Mouse (Mus musculus): Measurements from ENCODE around the gene Adamtsl3. TPM values are rescaled to one million over a fixed set of nuclear protein-coding genes. Genes with fewer than 3 reads are reported as not detected.

Gene Adamtsl3
- polyA plus RNA-seq, 1 experiment = 0.90 TPM

DNA sequence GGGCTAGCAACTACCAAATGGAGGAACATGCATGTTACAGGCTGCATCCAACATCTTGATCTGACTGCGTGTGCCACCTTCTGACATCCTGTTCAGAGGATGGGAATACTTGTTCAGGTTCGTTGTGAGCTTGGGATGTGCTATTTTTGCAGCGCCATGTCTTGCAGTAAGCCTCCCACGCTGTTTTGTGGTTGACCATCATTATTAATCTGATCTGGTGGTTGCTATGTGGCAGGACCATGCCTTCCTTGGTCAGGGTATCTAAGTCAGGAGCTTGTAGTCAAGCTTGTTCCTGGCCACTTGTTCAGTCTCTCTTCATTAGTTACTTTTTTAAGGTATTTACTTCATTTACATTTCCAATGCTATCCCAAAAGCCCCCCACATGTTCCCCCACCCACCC is 24.7 kb downstream of the Adamtsl3 start:
- no peak for DNase-seq (ENCODE audit: extremely low spot score in 1 of 2, low spot score in 1 of 2)

DNA sequence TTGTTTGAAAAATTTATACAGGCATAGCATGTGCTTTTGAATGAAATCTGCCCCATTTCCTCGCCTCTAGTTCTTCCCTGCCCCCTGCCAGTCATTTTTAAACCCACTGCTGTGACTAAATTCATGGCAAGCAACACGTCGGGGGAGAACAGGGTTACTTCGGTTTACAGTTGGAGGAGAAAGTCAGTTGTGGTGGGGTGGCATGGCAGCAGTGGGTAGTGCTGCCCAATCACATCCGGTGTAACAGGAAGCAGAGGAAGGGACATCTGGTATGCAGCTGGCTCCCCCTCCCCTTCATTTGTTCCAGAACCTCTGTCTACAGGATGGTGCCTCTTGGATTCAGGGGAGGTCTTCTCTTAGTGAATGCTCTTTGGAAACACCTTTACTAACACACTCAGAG is 25.6 kb downstream of the Adamtsl3 start:
- no peak for DNase-seq (ENCODE audit: extremely low spot score in 1 of 2, low spot score in 1 of 2)

DNA sequence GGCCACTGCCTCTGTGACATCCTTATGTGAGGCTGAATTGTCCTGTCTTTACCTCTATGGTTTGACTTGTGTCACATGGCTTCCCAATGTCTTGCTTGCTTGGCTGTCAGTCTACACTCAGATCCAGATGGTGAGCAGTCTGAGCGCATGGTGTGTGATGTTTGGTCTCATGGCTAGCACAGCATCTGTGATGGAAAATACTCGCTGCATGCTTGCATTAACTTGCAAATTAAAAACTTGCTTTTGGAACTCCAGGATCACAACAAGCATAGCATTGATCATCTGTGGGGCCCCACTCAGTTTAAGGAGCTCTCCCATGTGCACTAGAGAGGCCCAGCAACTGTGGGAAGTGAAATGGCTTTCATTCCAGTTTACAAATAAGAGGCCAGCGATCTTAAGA is 29.1 kb downstream of the Adamtsl3 start:
- DNase-seq (ENCODE audit: extremely low spot score in 1 of 2, low spot score in 1 of 2) = no peak

DNA sequence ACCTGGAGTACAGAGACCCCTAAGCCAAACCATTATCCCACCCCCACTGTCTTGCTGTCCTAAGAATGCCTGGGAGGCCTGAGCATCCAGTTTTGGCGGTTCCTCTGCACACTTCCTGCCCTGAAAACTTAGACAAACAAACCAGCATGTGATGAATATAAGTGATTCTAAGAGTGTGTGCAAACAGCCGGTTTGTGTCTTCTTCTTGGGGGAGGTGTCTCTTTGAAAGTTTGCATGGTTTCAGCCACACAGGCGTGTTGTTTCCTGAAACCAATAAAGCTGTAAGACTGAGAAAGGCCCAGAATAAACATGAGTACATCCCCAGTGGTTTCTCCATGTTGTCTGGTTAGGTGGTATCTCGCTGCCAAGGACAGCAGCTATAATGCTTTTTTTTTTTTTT is 30.6 kb downstream of the Adamtsl3 start:
- no peak for DNase-seq (ENCODE audit: extremely low spot score in 1 of 2, low spot score in 1 of 2)

DNA sequence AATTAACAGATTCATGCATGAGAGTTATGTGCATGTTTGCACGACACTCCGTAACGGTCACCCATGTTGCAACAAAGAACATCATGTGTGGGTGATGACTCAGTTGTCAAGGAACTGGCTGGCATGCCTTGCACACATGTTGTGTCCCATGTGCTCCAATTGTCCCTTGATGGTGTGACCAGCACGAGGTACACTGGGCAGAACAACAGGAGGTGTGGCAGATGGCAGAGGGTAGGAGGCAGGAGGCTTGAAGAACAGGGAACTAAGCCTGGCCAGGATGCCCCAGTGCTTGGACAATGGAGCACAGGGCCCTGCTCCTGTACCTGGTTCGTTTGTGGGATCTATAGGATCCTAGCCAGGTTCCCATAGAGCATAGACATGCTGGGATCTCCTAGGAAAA is 31.0 kb downstream of the Adamtsl3 start:
- no peak for DNase-seq (ENCODE audit: extremely low spot score in 1 of 2, low spot score in 1 of 2)

DNA sequence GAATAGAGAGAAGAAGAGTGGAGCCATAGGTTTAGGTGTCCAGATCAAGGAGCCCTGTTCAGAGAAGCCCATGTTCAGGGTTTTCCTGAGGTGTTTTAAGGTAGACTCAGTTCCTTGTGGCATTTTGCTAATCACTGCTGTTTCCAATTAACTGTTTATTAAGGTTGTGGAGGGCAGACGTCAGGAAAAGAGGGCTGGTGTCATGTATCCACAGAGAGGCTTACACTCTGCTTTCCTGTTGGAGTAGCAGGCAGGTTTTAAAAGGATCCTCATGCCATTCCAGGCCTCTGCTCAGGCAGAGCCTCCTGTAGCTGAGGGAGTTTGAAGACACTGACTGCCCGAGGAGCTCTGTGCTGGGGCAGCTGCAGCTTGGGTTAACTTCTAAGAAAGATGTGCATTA is 32.6 kb downstream of the Adamtsl3 start:
- no peak for DNase-seq (ENCODE audit: extremely low spot score in 1 of 2, low spot score in 1 of 2)

DNA sequence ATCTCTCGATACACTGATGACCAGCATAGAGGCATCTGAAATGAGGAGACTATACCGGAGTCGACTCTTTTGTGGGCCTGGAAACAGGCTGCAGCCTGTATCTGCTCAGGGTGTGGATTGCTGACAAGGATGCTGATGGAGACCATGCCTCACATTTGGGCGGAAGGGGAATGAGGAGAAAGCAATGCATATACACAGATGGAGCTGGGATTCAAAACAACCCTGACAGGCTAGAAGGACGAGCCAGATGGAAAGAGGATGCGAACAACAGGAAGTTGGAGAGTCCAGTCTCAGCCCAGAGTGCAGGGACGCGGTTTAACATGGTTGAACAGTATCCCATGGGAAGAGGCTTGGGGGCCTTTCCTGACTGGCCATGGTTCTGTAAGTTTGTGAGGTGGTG is 34.6 kb downstream of the Adamtsl3 start:
- DNase-seq (ENCODE audit: extremely low spot score in 1 of 2, low spot score in 1 of 2) = no peak

DNA sequence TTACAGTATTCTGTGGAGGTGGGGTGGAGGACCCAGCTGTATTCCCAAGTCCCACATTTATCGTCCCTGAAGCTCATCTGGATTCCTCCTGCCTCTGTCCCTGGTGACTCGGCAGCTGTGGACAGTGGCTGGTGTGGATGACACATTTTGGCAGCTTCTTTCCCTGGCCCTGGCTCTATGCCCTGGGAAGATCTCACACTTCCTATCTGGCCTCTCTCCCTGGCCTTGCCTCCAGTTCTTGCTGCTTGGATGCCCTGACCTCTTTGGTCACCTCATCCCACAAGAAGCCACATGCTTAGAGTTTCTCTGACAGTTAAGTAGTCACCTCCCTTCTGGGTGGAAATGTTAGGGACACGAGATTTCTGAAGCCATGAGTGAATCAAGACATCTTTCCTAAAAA is 35.9 kb downstream of the Adamtsl3 start:
- DNase-seq (ENCODE audit: extremely low spot score in 1 of 2, low spot score in 1 of 2) = peak in 1 of 2 experiments; percentile 7

DNA sequence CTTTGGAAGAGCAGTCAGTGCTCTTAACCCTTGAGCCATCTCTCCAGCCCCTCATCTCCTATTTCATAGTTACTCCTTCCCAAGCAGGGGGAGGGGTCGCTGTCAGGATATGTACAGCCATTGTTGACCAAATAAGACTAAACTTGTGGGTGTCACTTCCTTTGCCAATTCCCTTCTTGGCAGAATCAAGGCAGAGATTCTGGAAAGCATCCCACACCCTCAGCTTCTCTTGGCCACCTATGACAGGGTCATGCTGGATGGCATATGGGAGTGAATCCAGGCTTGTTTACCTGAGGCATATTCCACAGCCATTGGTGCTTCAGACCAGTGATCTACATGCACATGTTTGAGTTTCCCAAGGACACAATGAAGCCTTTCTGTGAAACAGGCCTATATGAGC is 42.8 kb downstream of the Adamtsl3 start:
- DNase-seq (ENCODE audit: extremely low spot score in 1 of 2, low spot score in 1 of 2) = no peak

DNA sequence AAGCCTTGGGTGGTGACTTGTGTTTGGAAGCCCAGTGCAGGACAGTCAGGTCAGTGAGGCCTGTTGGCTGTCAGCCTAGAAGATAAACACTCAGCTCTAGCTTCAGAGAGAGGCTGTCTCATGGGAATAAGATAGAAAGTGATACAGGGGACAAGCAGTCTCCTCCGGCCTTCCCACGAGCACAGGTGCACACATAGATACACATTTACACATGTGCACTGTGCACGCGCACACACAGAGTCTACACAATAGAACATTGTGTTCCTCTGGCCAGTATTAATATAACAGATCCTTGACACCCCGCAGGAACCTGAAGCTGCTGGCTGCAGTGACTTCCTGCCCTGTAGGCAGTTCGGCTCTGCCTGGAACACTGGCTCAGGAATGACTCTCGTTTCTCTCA is 44.3 kb downstream of the Adamtsl3 start:
- DNase-seq (ENCODE audit: extremely low spot score in 1 of 2, low spot score in 1 of 2) = no peak

DNA sequence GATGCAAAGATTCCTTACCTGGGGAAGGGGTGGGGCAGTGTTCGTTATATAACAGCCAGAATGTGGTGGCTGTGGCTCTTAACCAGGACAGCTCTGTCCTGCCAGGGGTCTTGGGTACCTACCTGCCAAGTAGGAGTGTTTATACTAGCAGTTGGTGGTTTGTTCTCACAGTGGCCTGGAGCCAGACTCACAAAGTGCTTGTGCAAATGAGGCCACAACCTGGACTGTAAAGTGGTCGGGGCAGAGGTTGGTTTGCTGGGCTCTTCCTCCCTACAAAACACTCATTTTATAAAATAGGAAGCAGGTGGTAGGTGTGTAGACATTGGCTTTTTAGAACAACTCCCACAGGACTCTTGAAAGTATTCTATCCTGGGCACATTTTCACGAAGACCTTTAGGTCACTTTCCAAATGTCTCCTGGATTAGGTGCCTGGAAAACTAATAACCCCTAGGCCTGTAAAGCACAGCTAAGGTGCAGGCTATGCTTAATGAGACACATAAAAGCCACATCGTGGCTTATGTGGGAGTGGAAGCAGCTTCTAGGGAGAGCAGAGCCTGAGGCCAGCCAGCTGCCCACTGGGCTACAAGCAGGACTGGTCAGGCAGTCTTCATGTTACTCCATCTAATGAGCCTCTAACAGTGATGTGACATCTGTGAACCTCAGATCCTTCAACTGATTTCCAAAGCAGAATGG is 47.5 kb downstream of the Adamtsl3 start:
- no peak for DNase-seq (ENCODE audit: extremely low spot score in 1 of 2, low spot score in 1 of 2)

DNA sequence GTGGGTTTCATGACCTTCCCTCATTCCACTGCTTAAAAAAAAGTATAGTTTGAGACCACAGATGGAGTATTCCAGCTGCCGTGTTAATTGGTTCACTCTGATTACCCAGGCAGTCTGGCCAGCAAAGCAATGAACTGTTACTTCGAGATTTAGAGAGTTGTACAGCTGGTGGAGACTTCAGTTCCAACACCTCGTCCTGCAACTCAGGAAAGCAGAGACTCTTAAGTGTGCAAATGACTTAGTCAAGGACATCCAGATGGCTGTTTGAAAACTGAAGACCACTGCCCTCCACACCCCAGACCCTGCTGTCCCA is 48.0 kb downstream of the Adamtsl3 start:
- DNase-seq (ENCODE audit: extremely low spot score in 1 of 2, low spot score in 1 of 2) = no peak

DNA sequence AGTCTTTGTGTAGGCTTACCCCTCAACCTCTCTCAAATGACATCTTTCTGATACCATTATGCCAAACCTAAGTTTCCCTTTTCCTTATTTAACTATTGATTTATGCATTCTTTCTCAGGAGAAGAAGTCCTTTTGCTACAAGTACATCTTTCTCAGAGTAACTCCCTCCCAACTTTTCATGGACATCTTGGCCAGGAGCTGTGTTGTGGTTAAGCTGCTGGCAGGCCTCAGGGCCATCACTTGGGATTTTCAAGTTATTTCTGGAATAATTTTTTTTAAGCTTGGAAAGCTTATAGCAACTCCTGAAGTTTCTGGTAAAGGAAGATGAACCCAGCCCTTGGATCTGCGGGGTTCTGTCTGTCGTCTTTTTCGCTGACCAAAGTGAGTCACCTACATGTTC is 51.6 kb downstream of the Adamtsl3 start:
- no peak for DNase-seq (ENCODE audit: extremely low spot score in 1 of 2, low spot score in 1 of 2)

DNA sequence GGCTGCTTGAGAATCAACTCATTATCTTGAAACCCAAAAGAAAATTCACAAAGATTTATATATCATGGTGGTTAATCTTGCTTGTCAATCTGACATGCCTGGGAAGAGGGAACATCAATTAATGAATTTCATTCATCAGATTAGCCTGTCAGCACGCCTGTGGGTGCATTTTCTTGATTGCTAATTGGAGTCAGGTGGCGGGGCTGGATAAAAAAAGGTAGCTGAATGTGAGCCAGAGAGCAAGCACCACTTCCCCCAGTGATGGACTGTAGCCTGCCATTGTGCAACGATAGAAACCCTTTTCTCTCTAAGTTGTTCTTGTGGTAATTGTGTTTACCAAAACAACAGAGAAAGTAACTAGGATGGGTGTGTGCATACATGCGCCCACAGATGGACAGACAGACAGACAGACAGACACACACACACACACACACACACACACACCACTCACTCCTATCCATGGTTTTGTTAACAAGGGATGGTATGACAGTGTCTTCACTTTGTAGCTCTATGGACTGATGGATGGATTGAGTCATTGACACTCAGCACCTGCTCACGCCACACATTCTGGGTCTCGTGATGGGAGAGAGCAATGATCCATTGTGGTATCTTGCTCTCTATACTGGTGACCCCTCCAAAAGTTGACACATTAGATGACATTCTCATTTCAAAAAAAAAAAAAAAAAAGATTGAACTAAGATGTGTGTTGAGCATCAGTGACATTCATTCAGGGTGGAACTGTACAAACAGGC is 59.1 kb downstream of the Adamtsl3 start:
- DNase-seq (ENCODE audit: extremely low spot score in 1 of 2, low spot score in 1 of 2) = no peak

DNA sequence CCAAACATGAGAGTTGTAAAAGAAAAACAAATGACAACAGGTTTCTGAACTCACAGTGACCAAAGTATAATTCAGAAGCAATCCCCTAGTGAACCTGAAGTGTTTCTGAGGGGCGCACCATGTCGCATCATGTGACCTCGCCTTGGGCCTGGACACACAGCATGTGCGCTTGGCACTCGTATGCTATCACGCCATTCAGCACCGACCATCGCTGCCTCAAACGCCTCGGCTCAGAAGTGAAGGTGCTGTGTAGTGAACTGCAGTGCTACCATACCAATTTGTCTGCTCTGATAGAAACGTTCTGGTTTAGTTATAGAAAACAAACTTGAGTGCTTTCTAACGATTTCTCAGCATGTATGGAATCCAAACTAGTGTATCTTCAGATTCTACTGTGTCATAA is 59.7 kb downstream of the Adamtsl3 start:
- no peak for DNase-seq (ENCODE audit: extremely low spot score in 1 of 2, low spot score in 1 of 2)

DNA sequence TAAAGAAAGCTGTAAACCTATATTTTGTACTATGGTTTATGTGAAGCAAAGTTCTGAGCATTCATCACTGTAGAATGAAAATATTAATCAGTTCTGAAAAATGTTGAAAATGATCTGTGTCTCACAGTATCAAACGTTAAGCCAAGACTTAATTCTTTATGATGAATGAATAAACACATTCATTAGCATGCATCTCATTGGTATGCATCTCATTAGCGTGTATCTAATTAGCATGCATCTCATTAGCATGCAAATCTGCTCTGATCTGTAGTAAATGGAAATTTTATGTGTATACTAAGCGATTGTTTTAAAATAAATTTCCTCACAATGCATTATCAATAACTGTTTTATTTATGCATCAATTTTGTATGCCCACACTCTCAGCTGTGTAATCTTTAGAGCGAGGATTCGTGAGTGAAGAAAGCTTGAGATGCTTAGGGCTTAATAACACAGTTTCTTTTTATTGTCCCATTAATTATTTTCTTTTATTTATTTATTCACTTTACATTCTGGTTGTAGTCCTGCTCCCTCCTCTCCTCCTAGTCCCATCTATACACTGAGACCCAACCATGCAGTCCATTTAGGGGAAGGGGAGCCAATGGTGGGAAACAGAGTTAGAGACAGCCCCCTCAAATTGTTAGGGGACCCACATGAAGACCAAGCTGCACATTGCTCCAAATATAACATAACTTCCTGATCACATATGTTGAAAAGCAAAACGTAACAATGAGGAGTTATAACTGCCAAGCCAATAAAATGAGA is 60.4 kb downstream of the Adamtsl3 start:
- no peak for DNase-seq (ENCODE audit: extremely low spot score in 1 of 2, low spot score in 1 of 2)

DNA sequence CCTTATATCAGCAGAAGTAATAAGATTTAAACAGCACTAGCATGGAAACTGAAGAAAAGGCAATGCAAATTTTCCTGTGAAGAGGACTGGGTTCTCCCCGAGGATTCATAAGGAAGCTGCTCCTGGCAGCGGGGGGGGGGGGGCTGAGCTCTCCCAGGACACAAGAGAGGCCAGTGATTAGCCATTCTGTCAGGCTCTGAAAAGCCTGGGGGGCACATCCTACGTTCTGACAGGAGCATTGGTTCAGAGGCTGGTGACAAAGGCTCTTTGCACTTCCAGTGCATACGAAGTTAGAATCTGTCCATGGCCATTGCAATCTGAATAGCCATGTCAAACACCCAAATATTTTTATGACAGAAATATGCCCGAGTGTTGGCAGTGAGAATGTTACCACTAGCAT is 61.4 kb downstream of the Adamtsl3 start:
- no peak for DNase-seq (ENCODE audit: extremely low spot score in 1 of 2, low spot score in 1 of 2)

DNA sequence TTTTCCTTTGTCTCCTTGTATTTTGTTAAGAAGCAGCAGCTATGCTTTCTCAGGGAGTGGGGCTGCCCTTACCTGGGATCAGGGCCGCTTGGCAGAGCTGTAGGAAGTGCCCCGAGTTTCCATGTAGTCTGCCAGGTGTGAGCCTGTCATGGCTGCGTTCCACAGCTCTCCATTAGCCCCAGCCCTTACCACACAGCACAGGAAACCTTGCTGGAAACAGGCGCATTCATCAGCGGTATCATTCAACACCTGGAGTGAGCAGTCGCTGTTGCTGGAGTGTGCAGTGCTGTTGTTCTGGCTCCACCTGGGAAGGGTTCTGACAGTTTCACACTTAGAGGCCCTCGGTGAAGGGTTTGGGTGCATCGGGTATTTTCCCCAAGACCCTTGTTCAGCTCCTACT is 62.1 kb downstream of the Adamtsl3 start:
- DNase-seq (ENCODE audit: extremely low spot score in 1 of 2, low spot score in 1 of 2) = no peak

DNA sequence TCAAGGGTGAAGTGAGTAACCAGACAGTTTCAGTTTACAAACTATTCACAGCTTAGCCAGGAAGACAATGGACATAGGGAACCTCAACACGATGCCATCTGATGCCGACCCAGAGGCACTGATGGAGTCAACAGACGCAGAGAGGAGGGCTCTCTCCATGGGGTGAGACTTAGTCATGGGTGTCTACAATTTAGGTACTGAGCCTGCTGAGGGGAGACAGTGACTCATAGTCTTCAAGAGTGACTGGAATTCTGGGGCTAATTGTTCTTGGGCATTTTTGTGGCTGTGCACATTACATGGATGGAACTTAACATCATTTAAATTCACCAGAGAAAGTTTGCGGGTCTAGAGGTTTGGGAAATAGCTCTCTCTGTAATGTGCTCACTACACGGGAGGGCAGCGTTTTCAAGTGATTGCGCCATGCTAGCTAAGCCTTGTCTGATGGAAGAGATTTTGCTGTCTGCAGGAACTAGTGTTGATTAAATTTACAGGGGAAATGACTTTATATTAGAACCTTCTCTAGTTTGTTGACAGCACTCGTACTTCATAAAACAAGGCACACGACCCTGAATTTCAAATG is 70.1 kb downstream of the Adamtsl3 start:
- DNase-seq (ENCODE audit: extremely low spot score in 1 of 2, low spot score in 1 of 2) = no peak

DNA sequence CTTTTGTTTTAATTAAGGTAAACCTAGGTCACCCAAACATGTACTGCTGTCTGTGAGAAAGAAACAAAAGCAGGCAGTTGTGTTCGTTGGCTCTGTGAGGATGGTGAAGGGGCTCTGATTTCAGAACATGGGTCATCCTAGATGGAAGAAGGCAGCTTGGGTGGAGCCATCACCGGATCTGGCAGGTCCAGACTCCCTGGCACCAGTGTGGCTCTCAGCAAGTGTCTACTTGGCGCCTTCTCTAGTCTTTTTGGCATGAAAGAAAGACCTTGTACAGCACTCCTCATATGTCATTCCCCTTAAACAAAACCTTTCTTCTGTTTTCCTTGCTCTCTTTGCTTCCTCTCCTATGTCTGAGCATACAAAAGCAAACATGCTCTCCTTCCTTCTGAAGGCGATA is 75.5 kb downstream of the Adamtsl3 start:
- no peak for DNase-seq (ENCODE audit: extremely low spot score in 1 of 2, low spot score in 1 of 2)

DNA sequence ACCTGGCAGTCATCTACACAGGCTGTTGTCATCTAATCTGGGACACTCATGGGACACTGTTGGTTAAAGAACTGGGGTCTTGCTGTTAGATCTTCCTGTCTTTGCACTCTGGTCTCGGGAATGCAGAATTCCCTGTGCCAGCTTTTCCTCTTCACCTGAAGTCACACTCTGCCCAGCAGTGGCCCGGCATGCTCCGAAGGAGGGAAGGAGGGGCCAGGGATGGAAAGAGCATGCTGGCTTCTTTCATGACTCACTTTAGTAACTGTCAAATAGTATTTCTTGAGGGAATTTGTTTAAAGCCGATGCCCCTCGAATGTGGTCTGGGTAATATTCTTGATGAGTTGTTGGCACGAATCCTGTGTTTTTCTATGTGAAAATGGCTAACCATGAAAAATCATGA is 81.2 kb downstream of the Adamtsl3 start:
- DNase-seq (ENCODE audit: extremely low spot score in 1 of 2, low spot score in 1 of 2) = no peak

DNA sequence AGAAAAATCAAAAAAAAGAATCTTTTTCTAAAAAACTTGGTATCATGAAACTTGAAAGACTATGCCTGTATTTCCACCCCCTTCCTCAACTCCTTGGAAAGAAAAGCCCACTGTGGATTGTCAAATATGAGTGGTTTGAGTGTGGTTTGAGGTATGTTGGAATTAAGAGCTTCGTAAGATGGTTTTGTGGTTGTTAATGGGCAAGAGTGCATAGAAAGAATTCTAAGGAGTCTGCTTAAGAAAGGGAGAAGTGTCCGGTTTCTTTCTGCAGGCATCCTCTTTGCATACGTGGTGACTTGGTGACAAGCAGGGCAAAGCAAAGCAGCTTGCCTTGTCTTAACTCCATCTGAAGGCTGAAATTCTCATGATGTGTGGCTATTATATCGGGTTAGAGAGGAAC is 81.6 kb downstream of the Adamtsl3 start:
- no peak for DNase-seq (ENCODE audit: extremely low spot score in 1 of 2, low spot score in 1 of 2)
